Mouse (Mus musculus) kidney, postnatal 0 days (tissue): ENCODE data around the gene Aldh16a1. TPM values are rescaled to one million over a fixed set of nuclear protein-coding genes. Genes with fewer than 3 reads are reported as not detected.

Experiments
- ATAC-seq: fragments of 200-750 bp; cut with Nextera tagmentation; replicated peaks from 2 replicates; pipeline ENCODE4 v1.8.0; 2017; ENCODE audit warnings: low read depth, moderate number of reproducible peaks, moderate TSS enrichment, moderate library complexity; ENCODE audit not compliant: low FRiP score
- DNase-seq: peaks from one replicate; pipeline ENCODE4 v3.0.0-alpha.2; 2016; ENCODE audit warnings: low spot score
- H3K27ac ChIP-seq: fragments of 300-500 bp; sonication (generic); 2 replicates; pipeline ENCODE4 v1.5.1; 2014; ENCODE audit warnings: mild to moderate bottlenecking
- H3K27me3 ChIP-seq: fragments of 300-500 bp; sonication (generic); 2 replicates; pipeline ENCODE4 v1.6.1; 2014; ENCODE audit warnings: low read length, mixed read lengths; ENCODE audit not compliant: insufficient read depth
- H3K36me3 ChIP-seq: fragments of 300-500 bp; sonication (generic); 2 replicates; pipeline ENCODE4 v1.6.1; 2014; ENCODE audit warnings: low read length, mixed read lengths; ENCODE audit not compliant: insufficient read depth
- H3K4me1 ChIP-seq: fragments of 300-500 bp; sonication (generic); replicated peaks from 2 replicates; pipeline ENCODE4 v1.6.1; 2014; ENCODE audit warnings: antibody characterized with exemption, low read length, mixed read lengths; ENCODE audit not compliant: insufficient read depth
- H3K4me2 ChIP-seq: fragments of 300-500 bp; sonication (generic); 2 replicates; pipeline ENCODE4 v1.6.1; 2014; ENCODE audit warnings: mild to moderate bottlenecking, low read length, moderate library complexity, mixed read lengths
- H3K4me3 ChIP-seq: fragments of 300-500 bp; sonication (generic); replicated peaks from 2 replicates; pipeline ENCODE4 v1.5.1; 2014; ENCODE audit warnings: low read depth, low read length
- H3K9ac ChIP-seq: fragments of 300-500 bp; sonication (generic); 2 replicates; pipeline ENCODE4 v1.6.1; 2014; ENCODE audit warnings: low read depth, low read length
- H3K9me3 ChIP-seq: fragments of 300-500 bp; sonication (generic); replicated peaks from 2 replicates; pipeline ENCODE4 v1.6.1; 2016; ENCODE audit warnings: low read length, inconsistent platforms, mixed read lengths
- CTCF ChIP-seq: IDR thresholded peaks from 2 replicates; pipeline ENCODE4 v1.5.1; 2016; ENCODE audit warnings: antibody characterized with exemption, low read depth, mild to moderate bottlenecking, moderate library complexity
- WGBS: fragments of 180-500 bp; shearing (Covaris S2); extraction: QIAGEN DNeasy Blood & Tissue Kit; methylation state at CpG from one replicate; pipeline ENCODE4 v1.1.7; 2014; 5-methylcytosine and 5-hydroxymethylcytosine counted together
- polyA plus RNA-seq: library from polyadenylated mRNA; unstranded; fragments of >200 nt; fragmentation: Nextera tagmentation; extraction: Ambion mirVana; gene quantifications from 2 replicates; pipeline ENCODE4 v1.2.1, GENCODE M21; 2015

The Aldh16a1 gene
- polyA plus RNA-seq, 1 experiment from 2014 or later, result 55.4 TPM

DNA sequence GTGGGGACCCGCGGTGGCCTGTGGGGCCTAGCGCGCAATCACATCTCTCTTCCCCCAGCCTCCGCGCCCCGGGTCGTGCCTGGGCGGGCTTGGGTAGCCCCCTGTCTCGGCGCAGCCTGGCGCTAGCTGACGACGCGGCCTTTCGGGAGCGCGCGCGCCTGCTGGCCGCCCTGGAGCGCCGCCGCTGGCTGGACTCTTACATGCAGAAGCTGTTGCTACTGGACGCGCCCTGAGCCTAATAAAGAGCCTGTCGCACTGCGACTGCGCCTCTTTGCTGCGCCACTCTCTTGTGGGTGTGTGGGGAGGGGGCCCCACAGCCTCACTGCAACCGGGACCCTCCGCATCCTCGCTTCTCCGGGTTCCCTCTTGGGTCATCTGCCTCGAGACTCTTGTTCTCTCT is 27.2 kb upstream of the Aldh16a1 start:
- Histone ChIP-seq H3K4me2 (no peak overlapping the region; the same call in 1 of the 2 replicates), H3K27me3 (peaks cover 75% of the 10 kb centered on the region), H3K9me3 (no peaks in the 10 kb centered on the region), H3K36me3 (no peaks in the 10 kb centered on the region), H3K4me1 (peaks cover 5% of the 10 kb centered on the region; the same call in 1 of the 2 replicates), H3K9ac (no peak overlapping the region), H3K4me3 (0 out of 2 replicates have a peak overlapping the region, but pooled peaks have one; percentile 10), H3K27ac (no peak overlapping the region)
- TF ChIP-seq CTCF, result no peak
- DNase-seq, result no peak
- 0 out of 2 replicates have a peak, but pooled peaks have one; percentile 3 for ATAC-seq
- 4% methylated on average over 33 of the region's 35 CpGs for WGBS

DNA sequence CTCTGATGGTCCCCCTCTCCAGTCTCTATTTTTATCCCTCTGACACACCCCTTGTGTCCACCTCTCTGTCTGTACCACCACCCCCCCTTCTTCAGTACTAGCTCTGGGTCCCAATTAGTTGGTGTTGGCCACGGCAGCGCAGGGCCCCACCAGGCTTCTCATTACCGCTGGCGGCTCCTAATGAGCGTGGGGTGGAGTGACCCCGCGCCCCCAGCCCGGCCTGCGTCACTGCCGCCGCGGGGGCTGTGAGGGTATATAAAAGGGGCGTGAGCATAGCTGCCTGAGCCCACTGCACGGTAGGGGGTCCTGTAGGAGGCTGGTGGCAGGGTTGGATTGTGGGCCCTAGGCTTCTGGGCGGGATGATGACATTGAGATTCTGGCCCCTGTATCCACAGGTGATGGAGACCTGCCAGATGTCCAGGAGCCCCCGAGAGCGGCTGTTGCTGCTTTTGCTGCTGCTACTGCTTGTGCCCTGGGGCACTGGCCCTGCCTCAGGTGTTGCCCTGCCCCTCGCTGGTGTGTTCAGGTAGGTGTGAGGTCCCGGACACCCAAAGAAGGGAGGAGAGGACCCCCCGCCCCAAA is 26.6 kb upstream of the Aldh16a1 start, which contains the start of gene Pth2:
TSS of gene Pth2 (plus strand) at position 100 of the 582 bp plus-strand sequence.
- DNase-seq, result no peak
- no peak for TF ChIP-seq CTCF
- Histone ChIP-seq H3K27me3 (peaks cover 78% of the 10 kb centered on the region), H3K9ac (no peak within 1 kb of the TSS), H3K27ac (no peak within 1 kb of the TSS), H3K4me3 (0 out of 2 replicates have a peak within 1 kb of the TSS, but pooled peaks have one; percentile 10), H3K9me3 (no peaks in the 10 kb centered on the region), H3K4me2 (no peak within 1 kb of the TSS; the same call in 1 of the 2 replicates), H3K4me1 (peaks cover 5% of the 10 kb centered on the region; the same call in 1 of the 2 replicates), H3K36me3 (no peaks in the 10 kb centered on the region)
- ATAC-seq, result no peak
- 10% methylated on average over 18 of the region's 20 CpGs for WGBS

DNA sequence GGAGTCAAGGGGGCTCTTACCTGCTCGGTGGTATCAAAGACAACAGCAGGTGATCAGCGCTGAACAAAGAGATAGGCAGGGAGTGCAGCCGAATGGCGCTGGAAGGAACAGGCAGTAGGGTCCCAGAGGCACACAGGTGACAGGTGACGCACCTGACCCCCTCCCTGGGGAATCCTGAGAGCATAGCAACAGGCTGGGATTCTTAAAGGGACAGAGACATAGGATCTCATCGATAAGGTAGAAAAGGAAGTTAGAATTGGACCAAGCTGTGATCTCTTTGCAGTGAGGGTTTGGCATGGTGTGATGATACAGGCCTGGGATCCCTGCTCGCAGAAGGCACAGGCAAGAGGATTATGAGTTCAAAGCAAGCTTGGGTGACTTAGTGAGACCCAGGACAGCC is 25.1 kb upstream of the Aldh16a1 start, which contains the start of gene Gfy:
TSS of gene Gfy (minus strand) at position 101 of the 400 bp plus-strand sequence.
- H3K36me3 ChIP-seq, result no peaks in the 10 kb centered on the region
- peaks cover 5% of the 10 kb centered on the region; the same call in 1 of the 2 replicates for H3K4me1 ChIP-seq
- H3K27ac ChIP-seq, result no peak within 1 kb of the TSS
- ATAC-seq, result no peak
- H3K4me3 ChIP-seq, result no peak within 1 kb of the TSS
- H3K27me3 ChIP-seq, result peaks cover 83% of the 10 kb centered on the region
- H3K4me2 ChIP-seq, result no peak within 1 kb of the TSS
- 27% methylated on average over 7 of the region's 7 CpGs for WGBS
- no peak for DNase-seq
- TF ChIP-seq CTCF, result no peak
- H3K9me3 ChIP-seq, result no peaks in the 10 kb centered on the region
- no peak within 1 kb of the TSS for H3K9ac ChIP-seq

DNA sequence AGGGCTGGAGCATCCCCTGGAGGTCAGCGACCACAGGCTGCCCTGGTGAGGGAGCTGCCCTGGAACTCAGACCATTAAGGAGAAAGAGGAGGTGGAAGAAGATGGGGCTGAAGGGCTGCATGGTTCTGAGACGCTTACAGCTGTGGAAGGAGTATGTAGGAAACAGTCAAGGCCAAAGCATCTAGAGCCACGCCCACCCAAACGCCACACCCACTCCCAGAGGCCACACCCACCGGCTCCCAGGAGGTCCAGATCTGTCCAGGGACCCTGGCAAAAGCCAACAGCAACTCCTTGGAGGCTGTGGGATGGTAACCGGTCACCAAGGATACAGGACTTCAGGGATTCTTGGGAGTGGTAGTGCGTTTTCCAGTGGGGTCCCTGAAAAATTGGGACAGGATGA is 24.2 kb upstream of the Aldh16a1 start:
- no peak for DNase-seq
- Histone ChIP-seq H3K4me3 (no peak overlapping the region), H3K4me1 (peaks cover 5% of the 10 kb centered on the region; the same call in 1 of the 2 replicates), H3K4me2 (no peak overlapping the region), H3K36me3 (no peaks in the 10 kb centered on the region), H3K27me3 (peaks cover 83% of the 10 kb centered on the region), H3K27ac (no peak overlapping the region), H3K9ac (no peak overlapping the region), H3K9me3 (no peaks in the 10 kb centered on the region)
- no peak for TF ChIP-seq CTCF
- no peak for ATAC-seq
- 26% methylated on average over 7 of the region's 7 CpGs for WGBS

DNA sequence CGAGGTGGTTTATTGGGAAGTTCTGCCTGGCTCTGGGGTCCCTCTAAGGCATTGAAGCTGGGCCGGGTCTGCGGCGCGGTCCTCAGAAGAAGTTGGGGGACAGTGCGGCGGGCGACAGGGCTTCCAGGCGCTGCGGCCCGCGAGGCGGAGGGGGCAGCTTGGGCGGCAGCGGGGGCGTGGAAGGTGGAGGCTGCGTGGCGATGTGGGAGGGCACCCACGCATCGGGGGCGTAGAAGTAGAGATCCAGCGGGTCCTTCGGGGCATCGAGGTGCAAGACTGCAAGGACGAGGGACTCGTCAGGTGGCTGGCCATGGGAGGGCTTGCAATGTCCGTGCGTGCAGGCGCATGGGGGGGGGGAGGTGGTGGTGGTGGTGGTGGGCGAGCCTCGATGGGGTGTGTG is 22.0 kb upstream of the Aldh16a1 start:
- no peak overlapping the region for H3K9ac ChIP-seq
- WGBS, result under 1% methylated on average over 30 of the region's 31 CpGs

DNA sequence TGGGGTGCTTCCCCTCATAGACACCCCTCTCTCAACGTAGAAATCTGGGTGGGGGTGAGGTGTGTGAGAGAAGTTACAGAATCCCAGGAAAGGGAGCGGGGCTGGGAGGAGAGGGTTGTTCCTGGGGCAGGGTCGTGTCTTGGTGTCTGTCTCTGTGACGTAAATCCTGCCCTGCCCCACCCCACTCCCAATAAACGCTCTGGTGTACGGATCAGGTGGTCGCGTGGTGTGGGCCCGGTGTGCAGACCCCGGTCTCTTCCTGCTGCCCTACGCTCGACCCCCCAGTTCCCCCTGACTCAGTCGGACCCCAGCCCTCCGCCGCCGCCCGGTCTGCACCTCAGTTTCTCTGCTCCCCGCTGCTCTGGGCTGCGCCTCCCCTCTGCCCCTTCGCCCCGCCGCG is 21.5 kb upstream of the Aldh16a1 start:
- H3K36me3 ChIP-seq, result no peaks in the 10 kb centered on the region
- H3K4me1 ChIP-seq, result no peaks in the 10 kb centered on the region
- no peaks in the 10 kb centered on the region for H3K9me3 ChIP-seq
- 2% methylated on average over 23 of the region's 23 CpGs for WGBS
- H3K4me3 ChIP-seq, result peak overlapping the region; percentile 16
- H3K4me2 ChIP-seq, result peak overlapping the region; percentile 2
- H3K9ac ChIP-seq, result no peak overlapping the region
- TF ChIP-seq CTCF, result no peak
- peaks cover 69% of the 10 kb centered on the region for H3K27me3 ChIP-seq
- no peak for DNase-seq
- H3K27ac ChIP-seq, result no peak overlapping the region
- ATAC-seq, result no peak

More for the DNA sequence above, 22.0 kb upstream of the Aldh16a1 start:
- DNase-seq (no peak), ATAC-seq (no peak)
- Histone ChIP-seq H3K4me1 (no peaks in the 10 kb centered on the region), H3K4me3 (peak overlapping the region; percentile 16), H3K9me3 (no peaks in the 10 kb centered on the region), H3K27me3 (peaks cover 73% of the 10 kb centered on the region), H3K36me3 (no peaks in the 10 kb centered on the region), H3K27ac (no peak overlapping the region), H3K4me2 (peak overlapping the region; percentile 2)
- no peak for TF ChIP-seq CTCF
